Mouse (Mus musculus) mouse trophoblast stem cell (cell line): Measurements from ENCODE around the gene Dclk1.

Experiments
- in situ Hi-C, 2 experiments: fragments of 300-500 bp; cut with MseI, MboI; formaldehyde crosslinking; loops; 2 replicates in 1 of 2; 3 replicates in 1 of 2; pipeline ENCODE4 v1.15.1; 2025

The Dclk1 gene

GRCm38 (mm10) chr3:55587972-55588946 lies 346.1 kb downstream of the Dclk1 start:
- in situ Hi-C loops = no loop called here
